Mouse (Mus musculus) MEL (cell line): ENCODE results near the gene Ubxn7. TPM values are rescaled to one million over a fixed set of nuclear protein-coding genes. Genes with fewer than 3 reads are reported as not detected.

Experiments
- DNase-seq: peaks from one replicate; pipeline ENCODE4 v3.0.0; 2011; ENCODE audit warnings: low read depth, low spot score
- H3K27ac ChIP-seq: 2 replicates; pipeline ENCODE4 v1.5.1; 2012; ENCODE audit warnings: low read depth, mild to moderate bottlenecking, control low read depth, low read length, moderate library complexity; ENCODE audit not compliant: control insufficient read depth
- H3K27me3 ChIP-seq, 2 experiments: fragments of 150-350 bp in 1 of 2; sonication (generic) in 1 of 2; 2 replicates each; pipeline ENCODE4 v1.6.1; 2012; ENCODE audit warnings: low read length in 2 of 2, mild to moderate bottlenecking in 2 of 2, improper control_type of control experiment in 1 of 2, moderate library complexity in 1 of 2; ENCODE audit not compliant: insufficient read depth in 2 of 2, control insufficient read depth in 1 of 2
- H3K36me3 ChIP-seq, 2 experiments: 2 replicates each; pipeline ENCODE4 v1.6.1; 2012 to 2014; ENCODE audit warnings: low read length in 2 of 2, improper control_type of control experiment in 1 of 2, inconsistent platforms in 1 of 2, mild to moderate bottlenecking in 1 of 2; ENCODE audit not compliant: insufficient read depth in 2 of 2, control insufficient read depth in 1 of 2
- H3K4me1 ChIP-seq, 2 experiments: fragments of 150-350 bp in 1 of 2; sonication (generic) in 1 of 2; 2 replicates each; pipeline ENCODE4 v1.6.1; 2012; ENCODE audit warnings: low read length in 2 of 2, improper control_type of control experiment in 1 of 2, mild to moderate bottlenecking in 1 of 2; ENCODE audit not compliant: insufficient read depth in 2 of 2, control insufficient read depth in 1 of 2
- H3K4me3 ChIP-seq, 2 experiments: fragments of 150-350 bp in 1 of 2; sonication (generic) in 1 of 2; 2 replicates each; pipeline ENCODE4 v1.5.1; 2012; ENCODE audit warnings: low read depth in 2 of 2, low read length in 2 of 2, mild to moderate bottlenecking in 2 of 2, moderate library complexity in 2 of 2, control low read depth in 1 of 2, improper control_type of control experiment in 1 of 2; ENCODE audit not compliant: control insufficient read depth in 1 of 2, insufficient read depth in 1 of 2
- H3K79me2 ChIP-seq: 2 replicates; pipeline ENCODE4 v1.6.1; 2012; ENCODE audit warnings: mild to moderate bottlenecking, low read length, moderate library complexity; ENCODE audit not compliant: control insufficient read depth, poor library complexity, insufficient read depth
- H3K9ac ChIP-seq: 2 replicates; pipeline ENCODE4 v1.6.1; 2012; ENCODE audit warnings: low read depth, mild to moderate bottlenecking, control low read depth, low read length, moderate library complexity; ENCODE audit not compliant: control insufficient read depth, poor library complexity, severe bottlenecking
- H3K9me3 ChIP-seq: fragments of 150-350 bp; sonication (generic); replicated peaks from 2 replicates; pipeline ENCODE4 v1.6.1; 2012; ENCODE audit warnings: mild to moderate bottlenecking, low read length, improper control_type of control experiment, moderate library complexity; ENCODE audit not compliant: insufficient read depth
- BHLHE40 ChIP-seq: IDR thresholded peaks from 2 replicates; pipeline ENCODE4 v1.6.1; 2012; ENCODE audit warnings: low read depth, mild to moderate bottlenecking, inconsistent platforms, low read length, improper control_type of control experiment, borderline replicate concordance
- E2F4 ChIP-seq: IDR thresholded peaks from 2 replicates; pipeline ENCODE4 v1.6.1; 2011; ENCODE audit warnings: low read depth, low read length, improper control_type of control experiment, borderline replicate concordance
- ELF1 ChIP-seq: IDR thresholded peaks from 2 replicates; pipeline ENCODE4 v1.6.1; 2014; ENCODE audit warnings: low read depth, mild to moderate bottlenecking, inconsistent platforms, low read length, improper control_type of control experiment, moderate library complexity
- EP300 ChIP-seq, 2 experiments: IDR thresholded peaks; 2 replicates each; pipeline ENCODE4 v1.6.1; 2011; ENCODE audit warnings: improper control_type of control experiment in 2 of 2, low read length in 2 of 2, low read depth in 1 of 2, mild to moderate bottlenecking in 1 of 2
- ETS1 ChIP-seq: IDR thresholded peaks from 2 replicates; pipeline ENCODE4 v1.6.1; 2012; ENCODE audit warnings: low read depth, mild to moderate bottlenecking, inconsistent platforms, low read length, improper control_type of control experiment, moderate library complexity
- GABPA ChIP-seq: IDR thresholded peaks from 2 replicates; pipeline ENCODE4 v1.6.1; 2012; ENCODE audit warnings: low read depth, mild to moderate bottlenecking, inconsistent platforms, low read length, improper control_type of control experiment, moderate library complexity
- GATA1 ChIP-seq: IDR thresholded peaks from 2 replicates; pipeline ENCODE4 v1.6.1; 2011; ENCODE audit warnings: low read depth, low read length, improper control_type of control experiment
- JUND ChIP-seq: IDR thresholded peaks from 2 replicates; pipeline ENCODE4 v1.6.1; 2011; ENCODE audit warnings: low read depth, mild to moderate bottlenecking, improper control_type of control experiment, low read length
- MAX ChIP-seq: IDR thresholded peaks from 2 replicates; pipeline ENCODE4 v1.6.1; 2011; ENCODE audit warnings: low read length, improper control_type of control experiment
- MEF2A ChIP-seq: IDR thresholded peaks from 2 replicates; pipeline ENCODE4 v1.6.1; 2014; ENCODE audit warnings: low read depth, mild to moderate bottlenecking, inconsistent platforms, low read length, improper control_type of control experiment; ENCODE audit not compliant: poor library complexity, insufficient replicate concordance, severe bottlenecking; ENCODE audit errors: extremely low read depth
- MYC ChIP-seq: IDR thresholded peaks from 2 replicates; pipeline ENCODE4 v1.6.1; 2011; ENCODE audit warnings: low read depth, mild to moderate bottlenecking, low read length, improper control_type of control experiment, moderate library complexity
- NRF1 ChIP-seq: IDR thresholded peaks from 2 replicates; pipeline ENCODE4 v1.6.1; 2014; ENCODE audit warnings: low read depth, mild to moderate bottlenecking, inconsistent platforms, low read length, improper control_type of control experiment, moderate library complexity; ENCODE audit not compliant: poor library complexity, insufficient read depth, severe bottlenecking
- POLR2AphosphoS5 ChIP-seq: IDR thresholded peaks from 2 replicates; pipeline ENCODE4 v1.6.1; 2012; ENCODE audit warnings: low read depth, borderline replicate concordance, mild to moderate bottlenecking, inconsistent platforms, low read length, moderate library complexity, mixed read lengths
- SIN3A ChIP-seq: IDR thresholded peaks from 2 replicates; pipeline ENCODE4 v1.6.1; 2012; ENCODE audit warnings: low read length, improper control_type of control experiment, inconsistent platforms
- TAL1 ChIP-seq: IDR thresholded peaks from 2 replicates; pipeline ENCODE4 v1.6.1; 2012; ENCODE audit warnings: mild to moderate bottlenecking, inconsistent platforms, low read length, moderate library complexity, mixed read lengths
- TBP ChIP-seq: IDR thresholded peaks from 2 replicates; pipeline ENCODE4 v1.8.0; 2011; ENCODE audit warnings: low read depth, low read length, improper control_type of control experiment
- USF2 ChIP-seq, 2 experiments: IDR thresholded peaks; 2 replicates each; pipeline ENCODE4 v1.6.1; 2011 to 2012; ENCODE audit warnings: improper control_type of control experiment in 2 of 2, low read length in 2 of 2, borderline replicate concordance in 1 of 2, inconsistent platforms in 1 of 2, low read depth in 1 of 2, mild to moderate bottlenecking in 1 of 2; ENCODE audit not compliant: insufficient read depth in 1 of 2
- ZC3H11A ChIP-seq: IDR thresholded peaks from 2 replicates; pipeline ENCODE4 v1.6.1; 2012; ENCODE audit warnings: low read depth, mild to moderate bottlenecking, inconsistent platforms, low read length, improper control_type of control experiment
- ZKSCAN1 ChIP-seq: IDR thresholded peaks from 2 replicates; pipeline ENCODE4 v1.6.1; 2012; ENCODE audit warnings: low read depth, mild to moderate bottlenecking, inconsistent platforms, low read length, improper control_type of control experiment, moderate library complexity
- ZMIZ1 ChIP-seq: IDR thresholded peaks from 2 replicates; pipeline ENCODE4 v1.6.1; 2012; ENCODE audit warnings: low read depth, mild to moderate bottlenecking, inconsistent platforms, low read length, improper control_type of control experiment, moderate library complexity
- ZNF384 ChIP-seq: IDR thresholded peaks from 2 replicates; pipeline ENCODE4 v1.6.1; 2012; ENCODE audit warnings: low read depth, mild to moderate bottlenecking, inconsistent platforms, low read length, improper control_type of control experiment
- polyA plus RNA-seq, 2 experiments: library from polyadenylated mRNA; stranded (reverse) in 1 of 2; unstranded in 1 of 2; fragments of >175 nt in 1 of 2; fragments of >200 nt in 1 of 2; gene quantifications; 2 replicates each; pipeline versions ENCODE4 v1.2.1 to v1.2.4; 2012; ENCODE audit warnings: low replicate concordance in 2 of 2, low read depth in 1 of 2; ENCODE audit not compliant: insufficient read length in 2 of 2, insufficient read depth in 1 of 2, missing spikeins in 1 of 2
- total RNA-seq: library from RNA; depleted of rRNA; stranded (reverse); fragments of 300-350 nt; gene quantifications from 2 replicates; pipeline ENCODE4 v1.2.3, GENCODE M21; 2012

Gene Ubxn7
- total and polyA plus RNA-seq, 3 experiments: 8.1 to 51.2 (median 11.0) TPM

DNA sequence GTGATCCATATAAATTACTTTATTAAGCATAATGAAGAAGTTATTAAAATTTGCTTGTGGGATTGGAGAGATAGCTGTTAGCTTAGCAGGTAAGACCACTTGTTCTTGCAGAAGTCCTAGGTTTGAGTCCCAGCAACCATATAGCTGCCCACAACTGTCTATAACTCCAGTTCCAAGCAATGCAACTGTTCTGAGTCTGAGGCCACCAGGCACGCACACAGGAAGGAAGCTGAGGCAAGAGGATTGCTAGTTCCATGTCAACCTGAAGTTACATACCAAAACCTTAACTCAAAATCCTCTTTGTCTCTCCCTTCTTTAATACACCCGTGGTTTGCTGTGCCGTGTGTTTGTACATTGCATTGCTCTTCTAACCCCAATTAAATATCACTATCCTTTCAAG lies 58.8 kb downstream of the Ubxn7 start:
- Histone ChIP-seq H3K9me3 (no peaks in the 10 kb centered on the region), H3K79me2 (no peaks in the 10 kb centered on the region), H3K27me3 (no peaks in the 10 kb centered on the region), H3K9ac (no peak overlapping the region), H3K36me3 (peaks cover 6 to 35% of the 10 kb centered on the region in 2 experiments), H3K4me3 (no peak overlapping the region), H3K4me1 (peaks cover 12 to 18% of the 10 kb centered on the region in 2 experiments), H3K27ac (no peak overlapping the region)
- no peak for DNase-seq
- no peak for TF ChIP-seq TAL1
- TF ChIP-seq POLR2AphosphoS5: no peak
- no peak for TF ChIP-seq USF2 (IDR thresholded peaks at IDR 0.05; ENCODE audit: borderline replicate concordance in 1 of 2, insufficient read depth in 1 of 2, low read depth in 1 of 2, low read length in 2 of 2)
- no peak for TF ChIP-seq JUND
- TF ChIP-seq ELF1: no peak
- TF ChIP-seq ZMIZ1: no peak
- no peak for TF ChIP-seq BHLHE40
- no peak for TF ChIP-seq ETS1
- TF ChIP-seq SIN3A: no peak
- TF ChIP-seq GABPA: no peak
- no peak for TF ChIP-seq MAX
- no peak for TF ChIP-seq NRF1
- TF ChIP-seq MYC: no peak
- TF ChIP-seq E2F4: no peak
- TF ChIP-seq ZKSCAN1: no peak
- TF ChIP-seq TBP: no peak
- TF ChIP-seq GATA1: no peak
- TF ChIP-seq ZNF384: no peak

- no peak overlapping the region for H3K4me3 ChIP-seq
- peaks cover 0 to 7% of the 10 kb centered on the region in 2 experiments; a peak in 2 of 4 replicates for H3K36me3 ChIP-seq
- TF ChIP-seq ETS1: peak; percentile 74
- TF ChIP-seq ZC3H11A: no peak
- peak in 1 of 2 experiments; percentile 44; a peak in 1 of 4 replicates for TF ChIP-seq EP300 (IDR thresholded peaks at IDR 0.05; ENCODE audit: low read depth in 1 of 2, low read length in 2 of 2)
- TF ChIP-seq TAL1: no peak
- TF ChIP-seq MEF2A: no peak
- H3K79me2 ChIP-seq: no peaks in the 10 kb centered on the region
- H3K27ac ChIP-seq: no peak overlapping the region
- H3K9ac ChIP-seq: no peak overlapping the region
- DNase-seq: peak; percentile 57
- no peaks in the 10 kb centered on the region for H3K27me3 ChIP-seq
- H3K9me3 ChIP-seq: no peaks in the 10 kb centered on the region
- peaks cover 10 to 18% of the 10 kb centered on the region in 2 experiments for H3K4me1 ChIP-seq
These were observed 63.9 kb downstream of the Ubxn7 start for GRCm38 (mm10) chr16:32395679-32396540.
